Mouse (Mus musculus): ENCODE measurements around the gene Cd84.

The Cd84 gene

DNA sequence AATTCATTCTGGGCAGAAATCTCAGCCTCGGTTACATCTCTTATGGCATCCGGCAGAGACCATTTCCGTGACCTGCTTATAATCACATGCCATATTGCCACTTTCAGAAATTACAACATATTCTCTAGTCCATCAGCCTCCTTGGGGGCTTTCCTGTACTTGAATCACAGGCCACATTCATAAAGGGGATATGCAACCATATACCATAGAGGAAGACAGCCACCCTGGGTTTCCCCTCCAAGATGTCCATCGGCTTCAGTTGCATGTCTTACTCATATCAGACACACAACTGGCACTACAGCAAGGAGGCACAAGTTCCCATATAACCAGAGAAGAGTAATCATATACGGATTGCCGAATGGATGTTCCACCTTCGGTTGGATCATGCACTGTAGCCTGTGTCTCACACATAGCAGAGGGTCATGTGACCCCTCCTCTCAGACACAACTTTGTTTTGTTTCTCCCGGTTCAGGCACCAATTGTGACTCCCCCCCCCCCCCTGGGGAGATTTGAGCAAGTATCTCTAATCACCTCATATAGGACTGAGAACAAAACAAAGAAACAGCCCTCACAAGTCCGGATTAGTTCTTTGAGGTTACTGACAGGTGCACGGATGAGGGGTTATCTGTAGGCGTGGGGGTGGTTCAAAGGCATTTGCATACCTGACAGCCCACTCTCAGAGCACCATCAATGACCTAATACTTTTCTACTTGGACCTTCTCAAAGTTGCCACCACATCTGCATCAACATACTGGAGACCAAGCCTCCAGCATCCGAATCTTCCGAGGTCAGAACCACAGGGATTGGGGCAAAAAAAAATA lies 76.4 kb downstream of the Cd84 start:
- no peak for DNase-seq (ENCODE audit: extremely low spot score, low spot score)

DNA sequence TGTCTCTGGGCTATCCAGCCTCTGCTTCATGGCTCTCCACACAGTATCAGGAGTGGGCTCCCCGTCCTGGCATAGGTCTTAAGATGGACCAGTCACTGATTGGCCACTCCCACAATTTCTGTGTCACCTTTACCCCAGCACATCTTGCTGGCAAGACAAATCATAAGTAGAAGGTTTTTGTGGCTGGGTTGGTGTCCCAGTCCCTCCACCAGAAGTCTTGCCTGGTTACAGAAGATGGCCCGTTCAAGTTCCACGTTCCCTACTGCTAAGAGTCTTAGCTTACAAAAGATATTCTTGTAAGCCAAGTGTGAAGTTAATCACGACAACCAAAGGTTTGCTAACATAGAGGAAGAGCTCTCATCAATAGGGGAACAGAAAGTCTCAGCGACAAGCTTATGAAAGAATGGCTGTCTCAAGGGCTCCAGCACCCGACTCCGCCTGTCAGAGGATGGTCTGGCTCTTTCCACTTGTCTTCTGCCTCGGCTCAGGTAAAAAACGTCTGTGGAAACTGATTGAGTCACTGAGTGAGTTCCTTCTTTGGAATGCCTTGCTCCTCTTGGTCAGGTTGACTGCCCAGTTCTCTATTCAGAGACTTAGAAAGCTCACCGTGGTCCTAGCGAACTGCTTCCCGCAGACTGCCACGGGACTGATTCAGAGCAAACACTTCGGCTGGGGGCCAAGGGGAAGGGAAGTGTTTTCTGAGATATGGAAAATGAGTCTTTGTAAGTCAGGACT lies 78.0 kb downstream of the Cd84 start, which contains the start of gene Slamf6:
Slamf6 (plus strand) TSS at position 211 of the 735 bp plus-strand sequence.
- no peak for DNase-seq (ENCODE audit: extremely low spot score, low spot score)

DNA sequence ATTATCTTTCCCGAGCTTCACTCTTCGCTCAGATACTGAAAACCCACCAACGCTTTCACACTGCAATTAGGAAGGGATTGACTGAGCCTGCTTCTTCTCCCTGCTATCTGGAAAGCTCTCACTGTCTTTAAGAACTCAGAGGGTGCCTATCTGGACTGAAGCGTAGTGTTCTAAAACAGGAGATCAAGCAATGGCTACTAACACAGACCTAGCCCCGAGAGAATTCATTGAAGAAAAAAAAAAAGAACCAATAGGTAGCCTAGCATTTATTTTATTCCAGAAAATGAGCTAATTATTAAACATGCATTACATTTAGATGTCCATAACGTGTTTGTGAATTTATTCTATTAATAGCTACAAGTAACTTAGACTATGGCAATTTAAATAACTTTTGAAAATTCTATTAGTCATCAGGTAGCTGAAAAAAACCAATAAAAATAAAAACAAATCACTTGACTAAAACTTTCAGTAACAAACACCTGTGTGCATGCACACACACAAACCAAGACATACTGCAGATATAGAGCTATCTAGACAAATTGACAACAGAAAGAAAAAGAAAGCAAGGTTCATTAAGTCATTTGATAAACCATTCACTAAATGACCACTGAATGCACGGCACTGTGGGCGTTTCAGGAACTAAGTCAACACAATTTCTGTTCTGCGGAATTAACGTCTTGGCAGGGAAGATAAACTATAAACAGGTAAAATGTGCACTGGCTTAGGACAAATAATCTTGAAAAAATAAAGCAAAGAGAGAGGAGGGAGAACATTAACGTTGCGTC lies 78.8 kb downstream of the Cd84 start:
- no peak for DNase-seq (ENCODE audit: extremely low spot score, low spot score)

DNA sequence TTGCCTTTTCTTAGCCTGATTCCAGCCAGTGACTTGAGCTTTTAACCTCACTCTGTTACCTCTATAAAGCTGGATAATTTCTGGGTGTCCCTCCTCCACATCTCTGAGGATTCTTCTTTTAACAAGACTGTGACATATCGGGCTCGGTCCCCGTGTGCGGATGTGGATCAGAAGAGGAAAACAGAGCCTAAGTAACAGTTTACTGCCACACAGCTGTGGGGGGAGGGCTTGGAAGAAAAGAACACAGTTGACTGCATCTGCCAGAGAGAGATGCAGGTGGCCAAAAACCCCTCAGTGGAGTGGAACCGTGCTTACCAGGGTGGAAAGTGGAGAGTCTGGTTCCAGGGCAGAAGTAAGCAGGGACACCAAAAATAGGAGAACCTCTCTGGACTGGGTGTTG lies 79.7 kb downstream of the Cd84 start:
- no peak for DNase-seq (ENCODE audit: extremely low spot score, low spot score)

DNA sequence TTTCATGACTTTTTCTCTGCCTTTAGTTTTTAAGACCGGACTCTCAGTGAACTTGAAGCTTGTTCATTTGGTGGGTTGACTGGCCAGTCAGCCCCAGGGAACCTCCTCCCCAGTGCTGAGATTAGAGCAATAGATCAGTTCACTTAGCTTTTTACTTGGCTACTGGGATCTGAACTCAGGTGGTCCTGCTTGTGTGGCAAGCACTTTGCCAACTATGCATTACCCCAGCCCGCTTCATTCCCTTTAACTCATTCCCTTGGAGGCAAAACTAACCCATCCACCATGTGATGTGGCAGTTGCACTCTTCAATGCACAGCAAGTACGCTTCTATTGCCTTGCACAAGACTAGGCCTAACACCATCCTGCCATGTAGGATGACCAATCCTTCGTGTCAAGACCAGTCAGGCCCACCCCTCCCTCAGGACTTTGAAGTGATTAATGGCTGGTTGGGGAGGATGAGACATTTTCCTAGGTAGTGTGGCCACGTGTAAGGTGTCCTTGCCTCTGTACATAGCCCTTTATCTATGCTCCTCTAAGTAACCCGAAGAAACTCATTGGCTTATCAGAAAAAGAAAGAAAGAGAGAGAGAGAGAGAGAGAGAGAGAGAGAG lies 80.5 kb downstream of the Cd84 start:
- DNase-seq (ENCODE audit: extremely low spot score, low spot score), result no peak

DNA sequence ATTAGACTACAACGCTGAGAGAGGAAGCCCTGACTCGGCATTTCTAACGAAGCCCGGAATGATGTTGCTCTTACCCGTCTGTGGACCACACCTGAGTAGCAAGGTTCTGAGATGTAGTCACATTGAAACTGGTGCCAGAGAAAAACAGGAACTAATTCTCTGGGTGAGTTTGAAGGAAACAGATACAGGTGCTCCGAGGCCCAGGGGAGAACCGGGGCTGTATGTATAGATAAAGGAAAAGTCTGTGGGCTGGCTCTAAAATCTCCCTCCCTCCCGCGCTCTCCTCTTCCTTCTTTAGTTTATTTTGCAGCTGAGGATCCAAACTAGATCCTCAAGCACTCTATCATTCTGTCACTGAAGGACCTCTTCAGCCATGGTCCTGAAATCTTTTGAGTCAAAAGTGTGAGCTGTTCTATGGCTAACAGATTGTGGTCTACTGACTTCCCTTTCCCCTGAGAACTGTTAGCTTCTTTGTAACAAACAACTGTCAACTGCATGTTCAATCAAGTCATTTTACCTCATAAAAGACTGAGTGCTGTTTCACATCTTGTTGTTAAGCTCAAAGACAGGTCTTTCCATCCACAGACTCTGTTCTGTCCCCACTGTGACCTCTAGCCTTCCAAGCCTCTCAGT lies 81.6 kb downstream of the Cd84 start:
- DNase-seq (ENCODE audit: extremely low spot score, low spot score), result no peak

DNA sequence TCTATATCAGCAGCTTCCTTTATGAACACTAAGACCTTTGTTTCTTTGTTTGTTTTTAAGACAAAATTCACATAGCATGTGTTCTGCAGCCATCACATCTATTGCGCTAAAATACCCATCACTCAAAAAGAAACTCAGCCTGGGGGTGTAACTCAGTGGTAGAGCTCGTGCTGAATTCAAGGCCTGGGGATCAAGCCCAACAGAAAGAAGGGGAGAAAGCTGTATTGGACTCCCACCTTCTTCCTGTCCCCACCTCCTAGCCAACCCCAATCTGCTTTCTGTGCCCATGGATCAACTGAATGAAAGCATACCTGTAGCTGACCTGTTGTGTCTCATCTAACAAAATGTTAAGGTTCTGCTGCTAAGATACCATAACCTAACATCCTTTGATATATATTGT lies 82.1 kb downstream of the Cd84 start:
- no peak for DNase-seq (ENCODE audit: extremely low spot score, low spot score)

DNA sequence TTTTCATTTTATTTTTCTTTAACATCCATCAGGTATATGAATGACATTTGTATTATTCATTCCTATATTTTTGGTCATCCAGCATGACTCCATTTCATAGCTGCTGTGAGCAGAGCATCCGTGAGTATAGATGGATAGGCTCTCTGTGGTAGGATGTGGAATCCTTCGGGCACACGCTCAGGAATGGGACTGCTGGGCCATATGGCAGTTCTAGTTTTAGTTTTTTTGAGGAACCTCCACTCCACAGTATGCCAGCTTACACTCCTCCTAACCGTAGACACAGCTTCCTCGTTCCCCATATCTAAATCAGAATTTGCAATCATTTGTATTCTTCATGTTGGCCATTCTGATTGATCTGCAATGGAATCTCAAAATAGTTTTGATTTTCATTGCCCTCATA lies 83.3 kb downstream of the Cd84 start:
- no peak for DNase-seq (ENCODE audit: extremely low spot score, low spot score)

DNA sequence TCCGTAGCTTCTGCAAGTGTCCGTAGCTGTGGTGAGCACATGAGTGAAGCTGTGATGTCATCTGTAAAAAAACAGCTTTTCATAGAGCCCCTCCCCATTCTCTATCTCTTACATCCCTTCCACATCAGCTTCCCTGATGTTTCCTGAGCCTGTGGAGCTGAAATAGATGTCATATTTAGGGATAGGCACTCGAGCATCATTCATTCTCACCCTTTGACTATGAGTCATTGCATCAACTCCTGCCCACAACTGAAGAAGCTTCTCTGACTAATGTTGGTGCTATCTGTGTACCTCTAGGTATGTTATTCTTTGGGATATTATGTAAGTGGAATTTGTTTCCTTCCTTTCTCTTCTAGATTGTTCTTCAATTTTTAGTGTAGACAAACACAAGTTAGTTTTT lies 85.4 kb downstream of the Cd84 start:
- DNase-seq (ENCODE audit: extremely low spot score, low spot score), result no peak

DNA sequence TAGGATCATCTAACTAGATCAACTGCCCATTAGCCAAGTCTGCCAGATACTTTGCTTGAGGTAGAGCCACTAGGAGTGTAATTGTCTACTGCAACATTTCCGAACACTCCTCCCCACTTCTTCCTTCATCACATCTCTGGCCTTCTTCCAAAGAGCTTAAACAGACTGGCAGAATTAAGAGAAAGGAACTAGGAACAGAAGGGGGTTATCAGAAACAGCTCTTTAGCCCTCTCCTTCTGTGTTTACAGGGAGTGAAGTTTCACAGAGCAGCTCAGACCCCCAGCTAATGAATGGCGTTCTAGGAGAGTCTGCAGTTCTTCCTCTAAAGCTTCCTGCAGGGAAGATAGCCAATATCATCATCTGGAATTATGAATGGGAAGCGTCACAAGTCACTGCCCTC lies 94.4 kb downstream of the Cd84 start:
- DNase-seq (ENCODE audit: extremely low spot score, low spot score), result no peak

DNA sequence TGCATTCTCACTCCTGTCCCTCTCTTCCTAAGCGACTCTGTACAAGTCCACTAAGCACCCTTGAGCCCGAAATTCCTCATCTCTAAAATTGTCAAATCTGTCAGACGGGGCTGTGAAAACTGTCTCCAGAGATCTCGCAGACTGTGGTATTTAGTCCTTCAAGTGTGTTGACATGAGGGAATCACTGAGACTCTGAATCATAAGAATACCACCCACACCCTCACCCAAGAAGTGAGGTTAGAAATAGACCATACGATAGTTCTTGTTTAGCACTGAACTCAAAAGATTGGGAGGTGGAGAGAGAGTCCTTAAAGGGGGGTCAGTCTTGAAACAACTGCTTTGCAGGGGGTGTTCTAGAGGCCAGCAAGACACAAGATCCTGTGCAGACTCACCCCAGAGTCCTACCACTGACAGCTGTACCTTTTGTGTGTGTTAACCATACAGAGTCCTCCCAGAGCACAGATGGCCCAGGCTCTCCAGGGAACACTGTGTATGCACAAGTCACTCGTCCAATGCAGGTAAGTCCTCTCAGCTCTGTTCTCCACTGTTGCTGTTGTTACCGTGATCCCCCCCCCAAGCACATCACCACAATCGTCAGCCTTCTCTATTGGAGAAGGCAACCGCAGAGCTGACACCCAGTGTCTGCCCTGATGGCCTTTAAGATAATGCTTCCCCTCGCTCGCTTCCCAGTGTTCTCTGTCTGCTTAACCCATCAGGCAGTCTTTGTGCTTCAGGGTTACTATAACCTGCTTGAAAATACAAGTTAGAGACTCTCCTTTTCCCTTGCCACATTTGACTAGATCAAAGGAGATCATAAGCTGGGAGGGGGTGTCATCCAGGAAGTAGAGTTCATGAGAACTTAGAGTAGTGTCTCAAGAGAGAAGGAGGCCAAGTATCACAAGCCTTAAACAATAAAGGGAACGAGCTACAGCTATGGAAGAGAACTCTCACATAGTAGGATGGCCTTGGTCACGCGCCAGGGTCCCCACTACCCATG lies 99.8 kb downstream of the Cd84 start:
- no peak for DNase-seq (ENCODE audit: extremely low spot score, low spot score)
